Mouse (Mus musculus): ENCODE results near the gene Tle4.
"Not testable (repeated sequence)": the region's sequence is repeated elsewhere in the genome, so short reads cannot be mapped to it uniquely, and the experiment has no call there.

Tle4 gene

DNA sequence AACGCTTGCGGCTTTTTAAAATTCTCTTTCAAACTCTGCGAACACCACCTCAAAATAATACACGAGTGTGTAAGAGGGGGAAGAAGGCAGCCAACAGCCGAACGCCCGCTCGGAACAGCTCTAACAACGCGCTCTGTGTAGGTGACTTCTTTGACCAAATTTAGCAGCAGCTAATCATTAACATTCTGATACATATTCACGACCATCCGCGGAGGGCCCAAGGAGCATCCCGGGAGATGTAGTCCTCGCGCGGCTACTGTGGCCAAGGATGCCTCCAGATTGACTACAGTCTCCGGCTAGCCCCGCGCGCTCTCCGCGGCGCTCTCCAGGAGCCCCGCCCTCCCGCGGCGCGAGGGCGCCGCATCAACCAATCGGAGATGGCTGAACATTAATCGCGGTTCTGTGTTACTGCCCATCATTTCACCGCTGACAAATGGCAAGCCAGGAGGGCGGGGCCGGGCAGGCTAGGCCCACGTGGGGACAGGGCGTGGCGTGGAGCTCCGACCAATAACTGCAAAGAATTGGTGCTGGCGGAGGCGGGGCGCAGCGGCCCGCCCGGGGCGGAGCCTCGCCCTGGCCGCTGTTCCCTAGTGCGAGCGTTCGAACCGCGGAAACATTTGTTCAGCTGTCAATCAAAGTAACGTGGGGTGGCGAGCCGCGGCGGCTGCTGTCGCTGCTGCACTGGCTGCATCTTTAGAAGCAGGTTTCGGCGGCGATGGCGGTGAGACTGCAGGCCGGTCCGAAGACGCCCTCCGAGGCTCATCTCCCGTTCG is at the start of gene Tle4:
Tle4 (minus strand) TSS at position 135 of the 773 bp plus-strand sequence.
- in situ Hi-C loops (cut with MboI) = no loop called here

DNA sequence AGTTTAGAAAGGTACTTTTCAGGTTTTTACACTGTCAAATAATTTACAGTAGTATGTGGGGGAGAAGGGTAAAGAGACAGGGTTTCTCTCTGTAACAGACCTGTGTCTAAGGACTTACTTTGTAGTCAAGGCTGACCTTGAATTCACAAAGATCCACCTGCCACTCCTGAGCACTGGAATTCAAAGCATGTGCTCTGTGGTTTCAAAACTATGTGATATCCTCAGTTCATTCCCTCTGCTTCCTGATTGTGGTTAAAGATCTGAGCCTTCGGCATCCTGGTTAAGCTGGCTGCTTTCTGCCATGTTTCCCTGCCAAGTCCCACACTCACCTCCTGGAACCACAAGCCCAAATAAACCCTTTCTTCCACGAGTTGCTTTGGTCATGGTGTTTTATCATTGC is 47.8 kb upstream of the Tle4 start:
- in situ Hi-C loops (cut with MboI) = no loop called here

DNA sequence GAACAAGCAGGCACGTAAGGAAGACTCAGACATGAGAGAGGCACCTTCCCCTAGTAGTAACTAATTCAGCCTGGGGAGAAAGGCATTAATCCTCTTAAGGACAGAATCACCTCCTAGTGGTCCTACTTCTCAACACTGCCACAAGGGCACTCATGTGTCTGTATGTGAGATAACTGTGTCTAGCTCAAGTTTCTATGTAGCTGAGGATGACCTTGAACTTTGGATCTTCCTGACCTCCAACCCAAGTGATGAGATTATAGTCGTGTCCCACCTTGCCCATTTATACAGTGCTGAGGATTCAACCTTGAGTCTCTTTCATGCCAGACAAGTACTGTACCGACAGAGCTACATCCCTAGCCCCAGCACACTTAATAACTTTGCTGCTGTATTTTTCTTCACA is 46.9 kb upstream of the Tle4 start:
- in situ Hi-C loops (cut with MboI) = no loop called here

DNA sequence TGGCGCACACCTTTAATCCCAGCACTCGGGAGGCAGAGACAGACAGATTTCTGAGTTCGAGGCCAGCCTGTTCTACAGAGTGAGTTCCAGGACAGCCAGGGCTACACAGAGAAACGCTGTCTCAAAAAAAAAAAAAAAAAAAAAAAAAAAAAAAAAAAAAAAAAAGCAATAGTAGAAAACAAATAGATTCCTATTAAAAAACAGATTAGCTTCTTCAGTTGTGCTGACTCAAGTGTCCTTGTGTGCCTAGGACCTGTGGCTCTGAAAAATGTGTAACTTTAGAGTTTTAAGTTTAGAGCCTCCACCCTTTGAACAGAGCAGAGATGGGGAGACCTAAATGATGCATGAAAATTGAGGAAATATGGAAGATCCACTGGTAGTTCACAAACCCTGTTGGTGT is 45.2 kb upstream of the Tle4 start:
- in situ Hi-C loops (cut with MboI) = not testable (repeated sequence)

DNA sequence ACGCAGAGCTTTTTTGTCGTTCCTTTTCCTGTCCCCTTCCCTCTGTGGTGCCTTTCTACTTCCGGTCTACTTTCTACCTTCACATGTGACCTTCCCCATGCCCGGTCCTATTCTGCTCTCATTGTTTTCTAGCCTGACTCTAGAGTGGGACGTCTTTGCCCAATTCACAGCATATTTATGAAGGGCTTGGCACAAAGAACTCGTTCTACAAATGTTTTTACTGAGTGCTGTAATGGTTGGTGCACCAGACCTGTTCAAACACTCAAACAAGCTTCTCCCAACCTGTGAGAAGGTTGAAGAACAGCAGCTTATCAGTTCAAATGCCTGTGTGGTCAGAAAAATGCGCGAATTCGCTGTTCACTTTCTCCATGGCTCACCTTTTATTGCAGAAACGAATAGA is 44.8 kb upstream of the Tle4 start:
- in situ Hi-C loops (cut with MboI) = no loop called here

DNA sequence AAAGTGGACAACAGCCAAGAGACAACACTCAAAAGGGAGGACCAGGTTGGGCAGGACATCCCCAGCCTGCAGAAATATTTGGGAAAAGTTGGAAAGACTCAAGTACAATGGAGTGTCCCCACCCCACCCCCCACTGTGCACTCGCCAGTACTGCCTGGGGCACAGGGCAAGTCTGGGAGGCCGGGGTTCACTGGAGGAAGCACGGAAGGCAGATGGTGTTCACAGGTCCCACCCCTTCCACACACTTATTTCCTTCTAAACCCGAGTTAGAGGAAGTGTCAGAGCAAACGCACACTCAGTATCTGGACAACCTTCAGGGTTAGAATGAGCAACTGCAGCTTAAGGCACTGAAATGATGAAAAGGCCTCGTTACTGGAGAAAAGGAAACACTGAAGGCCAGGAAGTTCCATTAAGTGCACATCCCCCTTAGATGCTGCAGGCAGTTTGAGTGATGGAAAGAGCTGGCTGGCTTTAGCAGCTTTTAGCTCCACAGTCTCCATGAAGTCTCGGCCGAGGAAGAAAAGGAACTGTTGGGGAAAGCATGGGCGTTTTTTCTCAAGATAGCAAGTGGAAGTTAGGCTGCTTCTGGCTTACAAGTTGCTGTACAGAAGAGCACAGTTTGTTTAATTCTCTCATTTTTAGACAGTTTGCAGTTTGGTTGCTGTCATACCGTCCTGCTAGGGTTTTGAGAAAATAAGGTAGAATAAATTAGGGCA is 37.5 kb upstream of the Tle4 start:
- in situ Hi-C loops (cut with MboI) = no loop called here

DNA sequence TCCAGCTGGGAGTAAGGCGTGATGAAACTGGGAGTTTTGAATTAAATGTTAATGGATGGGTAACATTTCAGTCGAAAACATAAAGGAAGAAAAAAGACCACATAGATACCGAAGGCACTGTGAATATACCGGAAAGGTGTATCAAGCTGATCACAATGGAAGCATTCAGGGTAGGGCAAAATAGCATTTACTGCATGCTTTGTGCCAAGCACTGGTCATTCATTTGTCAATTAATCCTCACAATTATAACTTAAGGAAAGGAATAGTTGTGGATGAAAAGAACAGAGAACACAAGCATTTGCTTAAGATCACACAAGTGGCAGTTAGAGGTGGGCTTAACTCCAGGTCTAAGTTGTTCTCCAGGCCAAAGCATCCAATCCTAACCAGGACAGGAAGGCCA is 25.5 kb upstream of the Tle4 start:
- in situ Hi-C loops (cut with MboI) = no loop called here

DNA sequence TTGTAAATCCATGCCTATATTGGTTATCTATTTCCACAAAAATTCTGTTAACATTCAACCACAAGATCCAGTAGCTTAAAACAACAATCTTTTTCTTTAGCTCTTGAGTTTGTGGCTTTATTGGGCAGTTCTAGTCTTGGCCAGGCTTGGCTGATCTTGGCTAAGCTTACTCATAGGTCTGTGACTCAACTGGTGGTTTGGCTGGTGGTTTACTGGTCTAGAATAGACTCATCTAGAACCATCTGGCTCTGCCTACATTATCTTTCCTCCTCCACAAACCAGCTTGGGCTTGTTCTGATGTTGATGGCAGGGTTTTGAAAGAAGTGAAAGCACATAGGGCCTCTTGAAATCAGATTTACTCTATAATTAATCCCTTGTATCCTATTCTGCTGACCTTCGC is 22.7 kb upstream of the Tle4 start:
- in situ Hi-C loops (cut with MboI) = no loop called here

DNA sequence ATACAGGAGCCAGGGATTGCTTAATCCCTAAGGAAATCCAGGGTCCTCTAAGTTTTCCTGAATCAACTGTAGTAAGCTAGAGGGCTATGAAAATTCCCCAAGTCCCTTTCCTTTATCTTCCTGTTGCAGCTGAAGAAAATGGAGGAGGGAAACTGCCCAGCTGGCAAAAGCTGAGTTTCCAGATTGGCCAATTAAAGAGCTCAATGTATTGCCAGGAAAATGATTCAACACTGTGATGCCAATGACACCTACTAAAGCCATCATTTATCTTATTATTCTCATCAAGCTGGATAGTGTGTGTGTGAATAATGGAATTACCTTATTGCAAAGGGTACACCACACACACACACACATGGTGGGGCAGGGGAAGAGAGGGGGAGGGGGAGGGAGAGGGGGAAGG is 22.0 kb upstream of the Tle4 start:
- in situ Hi-C loops (cut with MboI) = no loop called here

DNA sequence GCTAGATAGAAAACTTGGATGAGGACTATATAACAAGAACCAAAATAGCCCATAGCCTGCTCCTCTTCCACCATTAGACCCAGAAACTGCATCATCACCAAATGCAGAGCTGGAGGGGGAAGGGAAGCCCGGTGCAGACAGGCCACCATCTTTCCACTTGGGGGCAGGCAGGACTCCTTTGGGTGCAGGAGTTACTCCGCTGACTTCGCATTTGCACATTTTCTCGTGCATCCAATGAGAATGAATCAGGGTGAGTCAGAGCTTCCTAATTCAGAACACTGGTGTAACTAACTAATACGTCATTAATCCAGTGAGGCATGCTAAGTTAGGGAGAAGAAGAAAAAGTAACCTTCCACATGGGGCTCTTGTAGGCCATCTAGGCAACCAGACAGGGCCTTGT is 17.0 kb upstream of the Tle4 start:
- in situ Hi-C loops (cut with MboI) = no loop called here

DNA sequence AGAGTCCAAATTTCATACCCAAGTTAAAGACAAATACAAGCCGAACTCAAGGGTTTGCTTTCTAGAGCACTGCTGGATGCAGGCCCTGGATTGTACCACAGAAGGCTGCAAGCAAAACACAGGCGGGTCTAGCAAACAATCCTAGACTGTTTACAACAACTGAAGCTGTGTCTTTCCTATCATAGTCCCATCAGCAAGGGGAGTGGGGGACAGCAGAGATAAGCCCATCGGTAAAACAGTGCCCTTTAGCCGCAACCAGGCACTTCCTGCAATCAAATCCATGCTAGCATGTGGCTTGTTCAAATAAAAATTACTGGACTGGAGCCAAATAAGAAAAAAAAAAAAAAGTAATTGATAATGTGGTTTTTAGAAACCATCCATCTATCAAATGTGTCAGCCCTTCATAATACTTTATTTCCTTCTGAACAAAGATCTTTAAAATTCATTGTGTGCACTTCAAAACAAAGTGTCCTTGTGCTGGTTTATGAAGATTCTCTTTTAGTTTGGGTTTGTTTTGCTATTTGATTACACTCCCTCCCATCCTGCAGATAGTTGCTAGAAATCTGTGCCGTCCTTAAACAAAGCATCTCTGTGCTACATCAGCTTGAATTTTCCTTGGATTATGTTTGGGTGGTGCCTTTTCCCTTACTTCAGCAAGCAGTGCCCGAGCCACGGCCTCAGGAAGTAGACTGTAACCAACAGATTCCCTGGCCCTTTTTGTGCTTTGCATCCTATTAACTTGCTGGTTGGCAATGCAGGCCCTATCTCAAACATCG is 12.9 kb upstream of the Tle4 start:
- in situ Hi-C loops (cut with MboI) = no loop called here

DNA sequence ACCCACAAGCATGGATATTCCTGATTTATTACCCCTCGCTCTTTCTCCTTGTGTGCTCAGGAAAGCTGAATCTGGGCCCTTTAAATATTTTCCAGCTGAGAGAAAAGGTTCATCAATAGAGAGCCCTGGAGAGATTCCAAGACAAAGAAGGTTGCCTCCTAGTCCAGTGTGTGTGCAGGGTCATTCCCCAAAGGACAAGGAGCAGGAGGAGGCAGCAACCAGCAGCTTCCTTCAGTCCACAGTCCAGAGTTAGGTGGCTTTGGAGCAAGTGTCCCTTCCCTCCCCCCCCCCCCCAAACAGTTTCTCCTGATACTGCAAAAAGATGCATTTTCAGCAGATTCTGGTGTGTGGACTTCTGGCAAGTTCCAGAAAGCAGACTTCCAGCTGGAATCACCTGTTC is 3.0 kb upstream of the Tle4 start:
- in situ Hi-C loops (cut with MboI) = no loop called here

DNA sequence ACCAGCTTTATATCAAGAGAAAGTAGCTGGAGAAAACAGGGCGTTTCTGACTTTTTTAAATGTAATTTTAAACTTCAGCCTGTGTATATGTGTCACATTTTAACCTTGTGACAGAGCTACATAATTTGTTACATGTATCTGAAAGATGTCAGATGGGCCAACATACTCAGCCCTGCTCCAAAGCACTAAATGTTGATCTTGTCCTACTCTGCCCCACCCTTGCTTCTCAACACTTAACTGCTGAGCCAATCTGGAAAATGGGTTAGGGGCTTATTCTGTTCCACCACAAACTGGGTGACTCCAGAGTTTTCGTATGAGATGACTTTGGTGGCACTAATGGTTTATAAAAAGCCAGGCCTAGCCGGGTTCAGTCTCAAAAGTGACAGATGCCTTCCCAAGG is 2.5 kb upstream of the Tle4 start:
- in situ Hi-C loops (cut with MboI) = no loop called here

DNA sequence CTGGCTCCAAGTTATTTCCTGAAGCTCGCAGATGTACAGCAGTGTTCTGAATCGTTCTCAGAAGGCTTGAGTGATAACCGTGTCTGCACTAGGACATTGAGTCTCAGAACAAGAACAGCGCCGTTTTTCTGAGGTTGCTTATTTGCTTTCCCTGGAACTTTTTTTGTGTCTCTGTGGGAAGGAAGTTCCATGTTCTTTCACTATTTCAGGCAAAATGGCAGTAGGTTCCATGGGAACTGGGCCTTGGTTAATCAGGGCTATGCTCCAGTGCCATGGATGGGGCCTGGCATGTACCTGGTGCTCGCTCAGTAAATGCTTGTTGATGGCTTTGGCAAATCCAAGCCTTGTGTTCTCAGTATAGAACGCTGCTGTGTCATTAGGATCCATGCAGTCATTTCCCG is 2.0 kb upstream of the Tle4 start:
- in situ Hi-C loops (cut with MboI) = no loop called here

DNA sequence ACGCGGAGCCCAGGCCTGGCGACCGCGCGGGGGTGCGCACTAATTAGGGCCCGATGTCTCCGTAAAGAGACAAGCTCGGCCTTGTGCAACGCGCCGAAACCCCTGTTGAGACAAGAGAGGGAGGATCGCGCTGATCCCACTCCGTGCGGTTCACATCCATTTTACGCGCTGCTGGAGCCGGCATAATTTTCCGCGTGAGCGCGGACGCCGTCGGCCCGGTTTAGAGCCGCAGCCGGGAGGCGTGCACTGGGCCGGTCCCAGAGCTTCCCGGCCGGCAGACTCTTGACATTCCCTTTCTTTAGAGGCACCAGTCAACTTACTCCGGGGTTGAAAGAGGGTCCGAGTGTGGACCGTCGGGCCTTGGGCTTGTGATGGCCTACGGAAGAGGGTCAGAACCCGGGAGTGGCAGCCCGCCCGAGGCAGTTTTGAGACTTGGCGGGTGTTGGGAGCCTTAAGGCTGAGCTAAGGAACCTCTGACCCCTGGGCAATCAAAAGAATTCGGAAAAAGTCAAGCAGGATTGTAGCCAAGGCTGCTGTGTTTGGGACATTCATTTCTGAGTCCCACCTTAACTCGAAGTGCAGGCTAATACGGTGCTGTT is 938 bp upstream of the Tle4 start:
- in situ Hi-C loops (cut with MboI) = no loop called here

DNA sequence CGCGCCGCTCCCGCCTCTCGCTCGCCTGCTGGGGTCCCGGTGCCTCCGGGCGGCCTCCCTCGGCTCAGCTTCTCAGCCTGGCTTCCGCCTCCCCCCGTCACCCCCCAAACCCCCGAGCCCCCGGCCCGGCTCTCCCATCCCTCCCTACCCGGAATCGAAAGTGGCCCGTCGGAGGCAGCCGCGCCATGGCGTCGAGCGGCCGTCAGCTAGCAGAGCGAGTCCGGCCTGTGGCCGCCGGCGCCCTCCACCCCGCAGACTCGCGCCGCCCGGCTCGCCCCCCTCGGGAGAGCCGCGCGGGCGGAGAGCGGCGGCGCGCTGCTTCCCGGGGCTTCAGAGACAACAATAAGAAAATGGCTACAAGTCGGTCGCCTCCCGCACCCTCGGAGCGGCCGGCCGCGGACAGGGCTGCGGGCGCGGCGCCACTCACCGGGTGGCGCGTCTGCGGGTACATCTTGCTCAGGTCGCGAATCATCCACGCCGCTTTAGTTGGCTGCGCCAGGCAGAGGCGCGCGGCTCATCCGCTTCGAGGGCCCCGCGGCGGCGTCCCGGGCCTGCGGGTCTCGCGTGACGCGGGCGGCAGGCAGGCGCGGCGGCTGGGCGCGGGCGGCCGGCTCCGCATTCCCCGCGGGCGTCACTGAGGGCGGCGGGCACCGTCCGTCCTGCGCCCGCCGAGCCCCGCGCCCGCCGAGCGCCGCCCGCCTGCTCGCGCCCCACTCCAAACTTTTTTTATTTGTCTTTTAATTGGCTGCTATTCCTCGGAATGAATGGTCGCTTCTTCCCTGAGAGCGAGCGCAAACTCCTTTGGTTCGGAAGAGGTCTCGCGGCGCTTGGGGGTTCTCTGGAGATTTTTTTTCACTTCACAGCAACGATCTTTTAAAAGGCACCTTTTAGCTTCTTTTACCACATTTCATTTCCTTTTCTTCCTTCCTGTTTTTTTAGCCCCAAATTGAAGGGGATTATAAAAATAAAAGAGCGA is 622 bp downstream of the Tle4 start:
- in situ Hi-C loops (cut with MboI) = no loop called here

DNA sequence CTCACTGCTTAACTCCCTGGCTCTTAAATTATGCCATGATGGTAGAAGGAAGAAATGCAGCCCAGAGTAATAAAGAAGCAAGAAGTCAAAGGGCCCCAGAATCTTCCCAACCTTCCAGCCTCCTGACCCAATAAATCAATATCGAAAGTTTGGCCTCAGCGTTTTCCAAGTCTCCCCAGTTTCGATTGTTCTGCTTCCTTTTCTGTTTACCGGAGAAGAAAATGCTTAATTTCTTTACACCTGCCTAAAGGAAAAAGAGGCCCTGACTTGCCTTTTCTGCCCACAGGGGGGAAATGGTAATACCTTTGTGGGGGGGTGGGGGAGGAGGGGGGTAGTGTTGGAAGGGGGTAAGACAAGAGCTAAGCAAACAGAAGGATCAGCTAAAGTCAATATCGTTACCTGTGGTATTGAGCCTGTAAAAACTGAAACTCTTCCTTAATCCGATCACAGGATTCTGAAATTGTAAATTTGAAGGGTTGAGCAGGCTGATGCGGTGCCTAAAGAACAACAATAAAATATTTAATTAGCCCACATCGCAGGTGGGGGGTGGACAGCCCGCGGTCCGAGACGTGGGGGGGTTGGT is 1.4 kb downstream of the Tle4 start:
- in situ Hi-C loops (cut with MboI) = no loop called here

DNA sequence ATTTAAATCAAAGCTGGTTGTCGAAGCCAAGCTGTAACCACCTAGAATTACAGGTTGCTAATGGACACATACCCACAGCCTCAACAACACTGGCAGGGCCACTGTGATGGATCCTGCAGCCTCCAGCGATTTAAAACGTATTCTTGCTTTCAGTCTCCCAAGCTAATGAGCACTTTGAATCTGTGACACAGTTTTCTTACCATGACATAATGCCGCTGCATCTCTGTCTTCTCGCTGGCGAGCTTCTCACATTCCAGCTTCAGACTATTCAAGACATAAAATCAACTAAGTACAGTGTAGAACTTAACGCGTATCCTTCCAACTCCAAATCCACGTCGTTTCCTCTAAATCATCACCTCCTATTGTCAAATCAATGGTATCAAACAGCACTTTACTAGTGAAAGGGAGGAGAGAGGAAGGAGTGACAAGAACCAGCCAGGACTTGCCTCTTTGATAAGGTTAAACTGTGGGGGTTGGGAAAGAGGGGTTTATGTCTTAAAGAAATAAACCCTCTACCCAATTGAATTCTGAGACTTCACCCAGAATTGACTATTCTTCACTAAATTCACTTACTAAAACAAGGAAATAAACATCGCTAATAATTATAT is 2.4 kb downstream of the Tle4 start:
- in situ Hi-C loops (cut with MboI) = no loop called here

DNA sequence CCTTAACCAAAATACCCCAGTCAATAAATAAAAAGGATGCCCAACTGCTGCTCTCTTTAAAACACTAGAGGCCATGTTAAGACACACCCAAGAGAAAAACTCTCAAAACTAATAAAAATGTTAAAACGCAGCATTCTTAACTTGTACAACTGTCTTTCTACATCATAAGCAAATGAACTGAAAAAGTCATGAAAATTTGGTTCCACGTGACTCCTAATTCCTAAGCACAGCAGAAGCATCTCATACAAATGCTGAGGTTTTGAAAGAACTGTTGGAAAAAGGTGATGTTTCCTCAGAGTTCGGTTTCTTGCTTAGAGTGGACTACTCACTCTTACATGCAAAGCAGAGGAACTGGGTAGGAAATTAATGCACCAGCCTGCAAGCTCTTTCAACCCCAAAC is 3.3 kb downstream of the Tle4 start:
- in situ Hi-C loops (cut with MboI) = no loop called here

DNA sequence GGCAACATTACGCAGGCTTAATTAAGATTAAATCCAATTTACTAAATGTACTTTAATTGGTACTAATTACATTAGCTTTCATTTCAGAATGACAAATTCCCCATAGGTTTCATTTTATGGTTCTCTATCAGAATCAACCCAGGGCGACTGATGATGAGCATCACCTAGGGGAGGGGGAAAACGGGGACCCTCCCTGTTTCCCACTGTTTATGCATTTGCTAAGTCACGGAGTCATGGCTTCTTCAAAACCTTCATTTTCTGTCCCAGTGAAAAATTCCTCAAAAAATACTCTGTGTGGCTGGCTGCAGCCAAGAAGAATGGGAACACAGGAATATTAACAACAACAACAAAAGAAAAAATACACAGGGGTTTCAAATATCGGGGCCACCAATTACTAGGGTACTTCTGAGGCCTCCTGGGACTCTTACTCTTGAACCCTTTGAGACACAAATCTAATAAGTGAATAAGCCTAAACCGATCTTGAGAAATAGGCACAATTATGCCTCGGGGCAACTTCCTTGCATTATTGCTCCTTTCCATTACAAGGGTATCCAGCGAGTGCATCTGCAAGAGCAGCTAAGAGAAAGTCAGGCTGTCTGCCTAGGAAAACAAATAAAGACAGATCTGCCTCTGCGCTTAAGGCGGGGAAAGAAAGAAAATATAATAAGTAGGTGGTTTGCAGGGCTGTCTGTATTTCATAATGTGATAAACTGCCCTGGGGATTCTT is 5.9 kb downstream of the Tle4 start:
- in situ Hi-C loops (cut with MboI) = no loop called here
